Mouse (Mus musculus): Measurements from ENCODE around the gene Hephl1.
"Not testable (repeated sequence)": the region's sequence is repeated elsewhere in the genome, so short reads cannot be mapped to it uniquely, and the experiment has no call there.

The Hephl1 gene

GRCm38 (mm10) chr9:15112008-15112407, at the start of gene Hephl1:
Gene Hephl1 (minus strand): TSS chr9:15112108.
- DNase-seq (ENCODE audit: low spot score): no peak

DNA sequence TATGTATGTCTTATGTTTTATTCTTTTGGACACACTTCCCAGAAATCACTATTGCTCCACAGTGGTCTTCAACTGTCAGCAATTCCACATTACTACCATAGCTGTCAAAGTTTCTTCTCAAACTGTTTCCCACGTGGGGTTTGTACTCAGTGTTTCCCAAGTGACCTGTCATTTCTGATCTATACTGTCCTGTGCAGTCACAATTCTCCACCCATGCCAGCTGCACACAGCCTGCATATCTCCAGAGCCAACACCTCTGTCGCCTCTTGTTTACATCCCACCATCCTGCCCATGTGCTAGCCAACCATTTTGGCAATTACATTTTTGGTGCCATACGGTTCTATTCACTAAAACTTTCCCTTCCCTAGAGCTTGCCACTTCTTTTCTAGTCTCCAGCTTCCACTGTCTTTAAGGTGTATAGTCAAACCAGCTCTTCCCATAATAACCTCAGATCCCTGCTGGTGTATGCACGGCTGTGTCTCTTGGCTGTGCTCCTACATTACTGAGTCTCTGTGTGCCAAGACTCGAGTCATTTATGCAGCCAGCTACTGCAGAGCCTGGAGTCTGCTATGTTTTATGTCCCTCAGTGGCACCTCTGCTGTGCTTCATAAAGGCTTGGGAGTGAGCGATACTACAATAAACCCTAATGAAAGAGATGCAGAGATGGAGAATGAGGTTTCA, 37.5 kb upstream of the Hephl1 start:
- DNase-seq (ENCODE audit: low spot score): no peak

DNA sequence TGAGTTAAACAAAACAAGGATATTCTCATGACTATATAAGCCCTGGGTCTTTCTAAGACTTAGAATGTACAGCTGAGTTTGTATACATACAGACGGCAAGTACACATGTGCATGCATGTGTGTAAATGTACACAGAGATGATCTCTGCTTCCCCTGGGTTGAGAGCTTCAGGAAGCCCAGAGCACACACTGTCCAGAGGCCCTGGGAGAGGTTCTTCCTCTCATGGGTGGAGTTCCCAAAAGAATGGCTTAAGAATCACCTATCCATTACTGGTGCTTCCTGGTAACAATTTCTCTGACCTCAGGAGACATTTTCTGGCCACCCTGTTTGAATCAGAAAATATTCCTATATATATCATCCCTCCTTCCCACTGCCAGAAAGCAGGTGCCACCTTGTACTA, 28.6 kb upstream of the Hephl1 start:
- DNase-seq (ENCODE audit: low spot score): no peak

GRCm38 (mm10) chr9:15125897-15126296, 14.0 kb upstream of the Hephl1 start:
- DNase-seq (ENCODE audit: low spot score): no peak

GRCm38 (mm10) chr9:15122431-15122830, 10.5 kb upstream of the Hephl1 start:
- no peak for DNase-seq (ENCODE audit: low spot score)

GRCm38 (mm10) chr9:15120841-15121358, 9.0 kb upstream of the Hephl1 start:
- no peak for DNase-seq (ENCODE audit: low spot score)

- DNase-seq (ENCODE audit: low spot score): no peak
Measured at GRCm38 (mm10) chr9:15120209-15120608, 8.3 kb upstream of the Hephl1 start.

- DNase-seq (ENCODE audit: low spot score): no peak
Measured at GRCm38 (mm10) chr9:15119515-15119914, 7.6 kb upstream of the Hephl1 start.

DNA sequence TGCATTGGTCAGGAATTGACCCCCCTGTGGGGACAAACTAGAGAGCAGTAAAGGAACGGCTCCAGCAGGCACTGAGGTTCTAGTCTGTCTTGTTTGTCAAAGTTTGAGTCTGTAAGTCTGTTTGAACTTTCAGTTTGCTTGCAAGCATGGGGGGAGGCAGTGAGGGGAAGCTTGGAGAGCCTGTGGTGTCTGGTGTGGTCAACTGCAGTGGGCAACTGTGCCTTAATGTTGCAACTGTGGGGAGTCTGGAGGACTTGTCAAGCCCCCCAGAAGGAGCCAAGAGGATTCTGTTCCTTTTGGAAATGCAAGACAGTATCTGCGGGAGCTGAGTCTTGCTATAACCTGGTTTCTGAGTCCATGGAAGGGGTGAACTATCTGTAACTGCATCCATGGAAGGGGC, 4.3 kb upstream of the Hephl1 start:
- no peak for DNase-seq (ENCODE audit: low spot score)

GRCm38 (mm10) chr9:15114102-15114501, 2.2 kb upstream of the Hephl1 start:
- no peak for DNase-seq (ENCODE audit: low spot score)

GRCm38 (mm10) chr9:15108101-15108500, 3.8 kb downstream of the Hephl1 start:
- no peak for DNase-seq (ENCODE audit: low spot score)

GRCm38 (mm10) chr9:15105136-15105535, 6.8 kb downstream of the Hephl1 start:
- DNase-seq (ENCODE audit: low spot score): no peak

- DNase-seq (ENCODE audit: low spot score): no peak
Measured at GRCm38 (mm10) chr9:15103579-15104300, 8.2 kb downstream of the Hephl1 start.

DNA sequence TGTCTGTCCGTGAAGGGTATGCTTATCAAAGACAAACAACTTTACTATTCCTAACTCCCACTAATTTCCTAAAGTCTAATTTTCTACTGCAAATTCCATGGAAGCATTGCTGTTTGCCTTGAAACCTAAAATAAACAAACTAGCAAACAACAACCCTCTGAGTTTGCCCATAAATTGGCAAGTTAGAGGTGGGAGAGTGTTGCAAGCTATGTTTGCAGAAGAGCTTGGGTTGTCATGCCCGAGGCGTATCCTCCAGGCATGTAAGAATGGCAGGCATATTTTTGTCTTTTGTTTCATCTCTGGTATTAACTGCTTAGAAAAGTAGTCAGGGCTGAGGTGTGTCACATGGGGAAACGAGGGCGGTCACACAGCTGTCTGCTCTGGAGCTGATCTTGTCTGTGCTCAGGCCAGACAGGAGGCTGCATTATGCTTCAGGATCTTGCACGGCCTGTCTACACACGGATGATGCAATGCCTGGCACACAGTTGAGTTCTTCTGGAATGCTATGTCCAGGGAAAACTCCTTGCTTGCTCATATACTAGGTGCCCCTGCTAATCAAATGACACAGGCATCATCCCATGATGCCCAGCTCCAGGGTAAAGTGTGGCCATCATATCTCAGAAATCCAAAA, 10.3 kb downstream of the Hephl1 start:
- no peak for DNase-seq (ENCODE audit: low spot score)

DNA sequence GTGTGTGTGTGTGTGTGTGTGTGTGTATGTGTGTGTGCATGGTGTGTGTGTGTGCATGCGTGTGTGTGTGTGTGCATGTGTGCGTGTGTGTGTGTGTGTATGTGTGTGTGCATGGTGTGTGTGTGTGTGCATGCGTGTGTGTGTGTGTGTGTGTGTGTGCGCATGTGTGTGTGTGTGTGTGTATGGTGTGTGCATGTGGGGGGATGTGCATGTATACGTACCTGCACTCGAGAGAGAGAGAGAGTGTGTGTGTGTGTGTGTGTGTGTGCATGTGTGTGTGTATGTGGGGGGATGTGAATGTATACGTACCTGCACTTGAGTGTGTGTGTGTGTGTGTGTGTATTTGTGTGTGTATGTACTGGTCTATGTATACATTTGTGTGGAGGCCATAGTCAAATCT, 13.5 kb downstream of the Hephl1 start:
- not testable (repeated sequence) for DNase-seq (ENCODE audit: low spot score)

DNA sequence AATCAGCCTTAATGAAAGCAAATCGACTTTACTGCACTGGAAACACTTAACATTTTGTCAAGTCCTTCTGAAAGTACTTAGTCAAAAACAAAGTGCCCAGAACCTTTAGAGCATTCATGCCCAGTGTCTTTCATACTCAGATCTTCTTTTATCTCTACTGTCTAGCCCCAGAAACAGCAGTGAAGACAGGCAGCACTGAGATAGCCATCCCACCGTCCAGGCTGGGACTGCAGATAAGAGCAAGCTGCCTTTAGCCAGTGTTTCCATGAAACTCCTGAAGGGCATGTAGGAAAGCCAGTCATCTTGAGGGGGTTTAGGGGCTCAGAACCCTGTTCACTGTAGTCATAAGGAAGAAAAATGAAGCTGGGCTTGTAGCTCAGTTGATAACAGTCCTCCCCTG, 14.7 kb downstream of the Hephl1 start:
- no peak for DNase-seq (ENCODE audit: low spot score)

DNA sequence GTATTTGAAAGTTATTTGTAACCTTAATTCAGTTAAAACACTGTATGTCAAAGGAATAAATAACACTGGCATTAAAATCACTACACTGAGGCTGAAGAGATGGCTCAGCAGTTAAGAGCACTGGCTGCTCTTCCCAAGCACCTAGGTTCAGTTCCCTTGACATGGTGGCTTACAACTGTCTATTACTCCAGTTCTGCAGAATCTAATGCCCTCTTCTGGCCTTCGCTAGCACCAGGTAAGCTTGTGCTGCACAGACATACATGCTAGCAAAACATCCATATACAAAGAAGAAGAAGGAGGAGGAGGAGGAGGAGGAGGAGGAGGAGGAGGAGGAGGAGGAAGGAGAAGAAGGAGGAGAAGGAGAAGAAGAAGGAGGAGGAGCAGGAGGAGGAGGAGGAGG, 15.7 kb downstream of the Hephl1 start:
- no peak for DNase-seq (ENCODE audit: low spot score)

- no peak for DNase-seq (ENCODE audit: low spot score)
Measured at GRCm38 (mm10) chr9:15095206-15095605, 16.7 kb downstream of the Hephl1 start.

GRCm38 (mm10) chr9:15068686-15069295, 43.1 kb downstream of the Hephl1 start:
- DNase-seq (ENCODE audit: low spot score): peak; percentile 9

DNA sequence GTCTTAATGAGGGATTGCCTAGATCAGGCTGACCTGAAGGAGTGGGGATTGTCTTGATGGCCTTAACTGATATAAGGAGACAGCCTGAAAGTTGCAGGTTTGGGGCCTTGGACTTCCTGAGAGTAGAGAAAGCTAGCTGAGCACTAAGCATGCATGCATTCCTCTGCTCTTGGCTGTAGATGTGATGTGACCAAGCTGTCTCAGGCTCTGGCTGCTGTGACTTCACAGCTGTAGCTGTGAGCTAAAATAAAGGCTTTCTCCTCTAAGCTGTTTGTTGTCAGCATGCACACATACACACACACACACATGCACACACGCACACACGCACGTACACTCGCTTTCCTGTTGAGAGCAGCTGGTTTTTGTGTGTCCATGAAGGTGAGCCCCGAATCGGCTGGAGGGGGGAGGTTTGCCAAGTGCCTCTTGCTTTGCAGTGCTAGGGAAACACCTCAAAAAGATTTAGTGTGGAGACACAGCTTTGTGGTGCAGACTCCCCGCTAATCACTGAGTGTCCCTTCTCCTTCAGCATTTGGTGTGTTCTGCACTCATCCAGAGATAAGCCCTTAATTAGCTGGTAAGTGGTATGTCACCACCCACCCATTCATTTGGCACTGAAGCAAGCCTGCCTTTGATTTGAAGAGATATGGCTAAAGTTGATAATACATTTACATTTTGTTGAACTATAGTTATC, 43.8 kb downstream of the Hephl1 start:
- no peak for DNase-seq (ENCODE audit: low spot score)

DNA sequence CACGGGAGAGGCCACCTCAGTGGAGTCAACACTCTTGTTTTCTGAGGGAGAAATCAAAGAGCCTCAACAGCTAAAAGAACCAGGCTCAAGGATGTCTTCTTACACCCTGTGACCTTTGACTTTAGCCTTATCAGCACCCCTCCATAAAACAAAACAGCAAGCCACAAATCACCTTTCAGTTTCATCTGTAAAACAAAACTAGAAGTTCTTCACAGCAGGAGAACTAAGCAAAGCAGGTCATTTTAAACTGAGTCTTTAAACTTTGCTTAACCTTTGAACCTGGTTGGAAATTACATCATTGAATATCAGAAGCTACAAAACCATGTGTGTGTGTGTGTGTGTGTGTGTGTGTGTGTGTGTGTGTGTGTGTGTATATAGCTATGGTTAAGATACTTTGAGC, 47.7 kb downstream of the Hephl1 start:
- no peak for DNase-seq (ENCODE audit: low spot score)

DNA sequence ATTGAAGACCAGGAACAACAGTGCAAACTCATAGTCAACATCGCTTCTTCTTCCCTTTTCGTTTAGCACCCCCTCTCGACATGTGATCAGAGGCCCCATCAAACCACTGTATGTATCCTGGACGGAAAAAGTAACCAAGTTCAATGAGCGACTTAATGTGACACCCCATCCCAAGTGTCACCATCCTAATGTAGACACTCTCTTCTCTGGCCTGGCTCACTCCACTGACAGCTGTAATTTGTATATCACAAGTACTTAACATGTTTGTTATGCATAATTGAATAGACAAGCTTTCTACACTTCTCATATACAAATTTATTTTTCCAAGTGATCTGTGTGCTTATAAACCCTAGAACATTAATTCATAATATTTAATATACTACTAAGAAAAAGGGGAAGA, 51.1 kb downstream of the Hephl1 start:
- no peak for DNase-seq (ENCODE audit: low spot score)
